Mouse (Mus musculus): ENCODE results near the gene Nudt3. TPM values are rescaled to one million over a fixed set of nuclear protein-coding genes. Genes with fewer than 3 reads are reported as not detected.

Nudt3 gene
- polyA plus RNA-seq, 1 experiment: 59.8 TPM

GRCm38 (mm10) chr17:27653253-27653959 is 30.1 kb upstream of the Nudt3 start:
- Histone ChIP-seq H3K27me3 (ENCODE audit: control insufficient read depth, insufficient read depth, low read length) (no peaks in the 10 kb centered on the region), H3K27ac (ENCODE audit: control insufficient read depth, insufficient read depth, low read depth, low read length) (no peak overlapping the region), H3K4me1 (ENCODE audit: control insufficient read depth, insufficient read depth, low read length) (peaks cover 16% of the 10 kb centered on the region), H3K4me3 (ENCODE audit: control insufficient read depth, low read depth, low read length) (no peak overlapping the region), H3K36me3 (ENCODE audit: control insufficient read depth, insufficient read depth, low read length) (no peaks in the 10 kb centered on the region)
- TF ChIP-seq POLR2A (IDR thresholded peaks at IDR 0.05; ENCODE audit: control insufficient read depth, low read depth, low read length) (no peak), CTCF (IDR thresholded peaks at IDR 0.05; ENCODE audit: control insufficient read depth, insufficient read depth, insufficient replicate concordance, low read depth, low read length) (no peak)

- H3K27me3 ChIP-seq (ENCODE audit: control insufficient read depth, insufficient read depth, low read length): no peaks in the 10 kb centered on the region
- no peaks in the 10 kb centered on the region for H3K36me3 ChIP-seq (ENCODE audit: control insufficient read depth, insufficient read depth, low read length)
- TF ChIP-seq POLR2A (IDR thresholded peaks at IDR 0.05; ENCODE audit: control insufficient read depth, low read depth, low read length) (no peak), CTCF (IDR thresholded peaks at IDR 0.05; ENCODE audit: control insufficient read depth, insufficient read depth, insufficient replicate concordance, low read depth, low read length) (no peak)
- no peak overlapping the region for H3K27ac ChIP-seq (ENCODE audit: control insufficient read depth, insufficient read depth, low read depth, low read length)
- H3K4me3 ChIP-seq (ENCODE audit: control insufficient read depth, low read depth, low read length): no peak overlapping the region
- peaks cover 16% of the 10 kb centered on the region for H3K4me1 ChIP-seq (ENCODE audit: control insufficient read depth, insufficient read depth, low read length)
Observed at GRCm38 (mm10) chr17:27652046-27652790, 28.9 kb upstream of the Nudt3 start.

- H3K4me1 ChIP-seq (ENCODE audit: control insufficient read depth, insufficient read depth, low read length): peaks cover 9% of the 10 kb centered on the region
- no peaks in the 10 kb centered on the region for H3K36me3 ChIP-seq (ENCODE audit: control insufficient read depth, insufficient read depth, low read length)
- no peaks in the 10 kb centered on the region for H3K27me3 ChIP-seq (ENCODE audit: control insufficient read depth, insufficient read depth, low read length)
- no peak overlapping the region for H3K4me3 ChIP-seq (ENCODE audit: control insufficient read depth, low read depth, low read length)
- H3K27ac ChIP-seq (ENCODE audit: control insufficient read depth, insufficient read depth, low read depth, low read length): no peak overlapping the region
- TF ChIP-seq CTCF (IDR thresholded peaks at IDR 0.05; ENCODE audit: control insufficient read depth, insufficient read depth, insufficient replicate concordance, low read depth, low read length) (no peak), POLR2A (IDR thresholded peaks at IDR 0.05; ENCODE audit: control insufficient read depth, low read depth, low read length) (no peak)
Observed at GRCm38 (mm10) chr17:27650586-27650985, 27.3 kb upstream of the Nudt3 start.

- Histone ChIP-seq H3K4me1 (ENCODE audit: control insufficient read depth, insufficient read depth, low read length) (peaks cover 6% of the 10 kb centered on the region), H3K36me3 (ENCODE audit: control insufficient read depth, insufficient read depth, low read length) (no peaks in the 10 kb centered on the region), H3K4me3 (ENCODE audit: control insufficient read depth, low read depth, low read length) (no peak overlapping the region), H3K27me3 (ENCODE audit: control insufficient read depth, insufficient read depth, low read length) (no peaks in the 10 kb centered on the region), H3K27ac (ENCODE audit: control insufficient read depth, insufficient read depth, low read depth, low read length) (no peak overlapping the region)
- no peak for TF ChIP-seq POLR2A (IDR thresholded peaks at IDR 0.05; ENCODE audit: control insufficient read depth, low read depth, low read length)
- TF ChIP-seq CTCF (IDR thresholded peaks at IDR 0.05; ENCODE audit: control insufficient read depth, insufficient read depth, insufficient replicate concordance, low read depth, low read length): peak; percentile 91
Observed at GRCm38 (mm10) chr17:27650160-27650559, 26.9 kb upstream of the Nudt3 start.

GRCm38 (mm10) chr17:27645807-27646206 is 22.5 kb upstream of the Nudt3 start:
- no peak overlapping the region for H3K27ac ChIP-seq (ENCODE audit: control insufficient read depth, insufficient read depth, low read depth, low read length)
- H3K36me3 ChIP-seq (ENCODE audit: control insufficient read depth, insufficient read depth, low read length): no peaks in the 10 kb centered on the region
- TF ChIP-seq CTCF (IDR thresholded peaks at IDR 0.05; ENCODE audit: control insufficient read depth, insufficient read depth, insufficient replicate concordance, low read depth, low read length) (no peak), POLR2A (IDR thresholded peaks at IDR 0.05; ENCODE audit: control insufficient read depth, low read depth, low read length) (no peak)
- H3K4me1 ChIP-seq (ENCODE audit: control insufficient read depth, insufficient read depth, low read length): peaks cover 6% of the 10 kb centered on the region
- no peak overlapping the region for H3K4me3 ChIP-seq (ENCODE audit: control insufficient read depth, low read depth, low read length)
- no peaks in the 10 kb centered on the region for H3K27me3 ChIP-seq (ENCODE audit: control insufficient read depth, insufficient read depth, low read length)

GRCm38 (mm10) chr17:27644572-27644971 is 21.3 kb upstream of the Nudt3 start:
- Histone ChIP-seq H3K27ac (ENCODE audit: control insufficient read depth, insufficient read depth, low read depth, low read length) (no peak overlapping the region), H3K27me3 (ENCODE audit: control insufficient read depth, insufficient read depth, low read length) (no peaks in the 10 kb centered on the region), H3K4me3 (ENCODE audit: control insufficient read depth, low read depth, low read length) (no peak overlapping the region), H3K4me1 (ENCODE audit: control insufficient read depth, insufficient read depth, low read length) (peaks cover 2% of the 10 kb centered on the region), H3K36me3 (ENCODE audit: control insufficient read depth, insufficient read depth, low read length) (no peaks in the 10 kb centered on the region)
- TF ChIP-seq POLR2A (IDR thresholded peaks at IDR 0.05; ENCODE audit: control insufficient read depth, low read depth, low read length) (no peak), CTCF (IDR thresholded peaks at IDR 0.05; ENCODE audit: control insufficient read depth, insufficient read depth, insufficient replicate concordance, low read depth, low read length) (peak; percentile 65; the same call in 1 of the 2 replicates)

GRCm38 (mm10) chr17:27643756-27644155 is 20.5 kb upstream of the Nudt3 start:
- no peak overlapping the region for H3K4me3 ChIP-seq (ENCODE audit: control insufficient read depth, low read depth, low read length)
- no peak overlapping the region for H3K27ac ChIP-seq (ENCODE audit: control insufficient read depth, insufficient read depth, low read depth, low read length)
- no peaks in the 10 kb centered on the region for H3K27me3 ChIP-seq (ENCODE audit: control insufficient read depth, insufficient read depth, low read length)
- H3K36me3 ChIP-seq (ENCODE audit: control insufficient read depth, insufficient read depth, low read length): no peaks in the 10 kb centered on the region
- peaks cover 4% of the 10 kb centered on the region for H3K4me1 ChIP-seq (ENCODE audit: control insufficient read depth, insufficient read depth, low read length)
- TF ChIP-seq POLR2A (IDR thresholded peaks at IDR 0.05; ENCODE audit: control insufficient read depth, low read depth, low read length) (no peak), CTCF (IDR thresholded peaks at IDR 0.05; ENCODE audit: control insufficient read depth, insufficient read depth, insufficient replicate concordance, low read depth, low read length) (no peak)
